Mouse (Mus musculus): ENCODE measurements around the gene Tor1aip2. TPM values are rescaled to one million over a fixed set of nuclear protein-coding genes. Genes with fewer than 3 reads are reported as not detected.

Tor1aip2 gene
- total and polyA plus RNA-seq, 2 experiments from 2014 or later: 46.1 to 67.0 TPM

DNA sequence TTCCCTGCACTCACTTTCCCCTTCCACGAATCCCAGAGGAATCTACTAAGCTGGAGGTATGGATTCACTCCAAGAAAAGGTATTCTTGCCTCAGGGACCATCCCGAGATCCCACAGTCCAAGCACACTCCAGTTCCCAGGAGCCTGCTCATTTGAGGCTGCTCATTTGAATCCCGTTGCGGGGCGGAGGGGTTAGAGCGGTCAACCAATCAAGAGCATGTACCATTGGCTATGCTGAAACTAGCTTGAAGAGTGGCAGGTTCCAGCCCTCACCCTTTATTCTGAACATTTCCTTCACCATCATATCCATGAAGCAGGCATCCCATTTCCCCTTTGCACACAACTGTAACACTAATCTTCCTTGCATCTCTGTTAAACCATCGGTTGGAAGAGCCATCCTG is 76.9 kb downstream of the Tor1aip2 start:
- no peak overlapping the region for H3K27ac ChIP-seq (ENCODE audit: low read depth, low read length)
- H3K9ac ChIP-seq (replicated peaks; ENCODE audit: low read length, poor library complexity, severe bottlenecking): no peak overlapping the region
- no peak for DNase-seq (ENCODE audit: low spot score)
- no peak overlapping the region for H3K4me3 ChIP-seq (ENCODE audit: low read depth, low read length)
- H3K27me3 ChIP-seq (ENCODE audit: insufficient read depth, low read length): no peaks in the 10 kb centered on the region
- WGBS: 54% methylated on average over 7 of the region's 7 CpGs
- H3K4me2 ChIP-seq (ENCODE audit: low read depth, low read length, poor library complexity, severe bottlenecking): peak overlapping the region; percentile 27; the same call in 1 of the 2 replicates
- TF ChIP-seq CTCF (IDR thresholded peaks at IDR 0.05): no peak
- no peak for ATAC-seq (ENCODE audit: low FRiP score)
- no peaks in the 10 kb centered on the region for H3K36me3 ChIP-seq (ENCODE audit: insufficient read depth, low read length)
- no peaks in the 10 kb centered on the region for H3K4me1 ChIP-seq (ENCODE audit: insufficient read depth, low read length)
- H3K9me3 ChIP-seq (ENCODE audit: low read length): no peaks in the 10 kb centered on the region

DNA sequence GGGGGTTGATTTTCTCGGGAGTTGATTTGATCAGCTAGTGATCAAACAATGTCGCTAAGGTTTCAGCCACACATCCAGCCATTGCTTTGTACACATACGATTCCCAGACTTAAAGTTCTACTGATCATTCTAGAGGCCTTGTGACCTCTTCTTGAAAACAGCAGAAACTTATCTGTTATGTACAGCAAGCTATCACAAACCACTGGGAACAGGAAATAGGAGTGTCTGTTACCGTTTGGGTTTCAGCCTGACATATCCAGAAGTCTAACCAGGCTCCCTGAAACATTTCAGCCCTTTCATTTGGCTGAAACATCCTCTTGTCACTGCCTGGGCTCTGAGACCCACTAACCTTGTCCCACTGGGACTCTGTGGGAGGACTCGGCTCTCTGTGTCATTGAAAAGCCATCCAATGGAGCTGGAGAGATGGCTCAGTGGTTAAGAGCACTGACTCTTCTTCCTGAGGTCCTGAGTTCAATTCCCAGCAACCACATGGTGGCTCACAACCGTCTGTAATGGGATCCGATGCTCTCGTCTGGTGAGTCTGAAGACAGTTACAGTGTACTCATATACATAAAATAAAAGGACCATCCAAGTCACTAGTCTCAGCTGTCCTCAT is 78.8 kb downstream of the Tor1aip2 start:
- no peaks in the 10 kb centered on the region for H3K27me3 ChIP-seq (ENCODE audit: insufficient read depth, low read length)
- H3K4me1 ChIP-seq (ENCODE audit: insufficient read depth, low read length): no peaks in the 10 kb centered on the region
- WGBS: 85% methylated on average over 8 of the region's 8 CpGs
- H3K4me2 ChIP-seq (ENCODE audit: low read depth, low read length, poor library complexity, severe bottlenecking): no peak overlapping the region
- no peak overlapping the region for H3K9ac ChIP-seq (replicated peaks; ENCODE audit: low read length, poor library complexity, severe bottlenecking)
- no peaks in the 10 kb centered on the region for H3K9me3 ChIP-seq (ENCODE audit: low read length)
- no peak overlapping the region for H3K27ac ChIP-seq (ENCODE audit: low read depth, low read length)
- DNase-seq (ENCODE audit: low spot score) (no peak), ATAC-seq (ENCODE audit: low FRiP score) (no peak)
- TF ChIP-seq CTCF (IDR thresholded peaks at IDR 0.05): no peak
- H3K36me3 ChIP-seq (ENCODE audit: insufficient read depth, low read length): no peaks in the 10 kb centered on the region
- H3K4me3 ChIP-seq (ENCODE audit: low read depth, low read length): no peak overlapping the region

DNA sequence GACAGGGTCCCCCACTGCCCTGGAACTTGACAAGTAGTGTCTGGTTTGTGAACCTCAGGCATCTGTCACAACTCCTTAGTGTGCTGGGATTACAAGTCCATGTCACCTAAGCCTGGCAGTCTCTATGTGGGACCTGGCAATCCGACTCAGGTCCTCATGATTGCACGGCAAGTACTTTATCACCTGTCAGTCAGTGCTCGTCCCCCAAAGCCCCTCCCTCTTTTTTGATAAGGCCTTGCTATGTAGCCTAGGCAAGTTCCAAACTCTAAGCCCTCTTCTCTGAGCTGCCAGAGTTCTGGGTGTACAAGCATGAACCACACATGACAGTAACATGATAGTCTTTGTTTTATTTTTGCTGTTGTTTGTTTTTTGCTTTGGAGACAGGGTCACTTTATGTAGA is 81.6 kb downstream of the Tor1aip2 start:
- H3K9me3 ChIP-seq (ENCODE audit: low read length): no peaks in the 10 kb centered on the region
- ATAC-seq (ENCODE audit: low FRiP score) (no peak), DNase-seq (ENCODE audit: low spot score) (no peak)
- no peak for TF ChIP-seq CTCF (IDR thresholded peaks at IDR 0.05)
- no peak overlapping the region for H3K27ac ChIP-seq (ENCODE audit: low read depth, low read length)
- H3K9ac ChIP-seq (replicated peaks; ENCODE audit: low read length, poor library complexity, severe bottlenecking): no peak overlapping the region
- H3K4me3 ChIP-seq (ENCODE audit: low read depth, low read length): no peak overlapping the region
- H3K27me3 ChIP-seq (ENCODE audit: insufficient read depth, low read length): no peaks in the 10 kb centered on the region
- H3K4me2 ChIP-seq (ENCODE audit: low read depth, low read length, poor library complexity, severe bottlenecking): no peak overlapping the region
- H3K4me1 ChIP-seq (ENCODE audit: insufficient read depth, low read length): no peaks in the 10 kb centered on the region
- H3K36me3 ChIP-seq (ENCODE audit: insufficient read depth, low read length): no peaks in the 10 kb centered on the region
- 77% methylated on average over 3 of the region's 3 CpGs for WGBS

Other genes with a start within 250 kb of the Tor1aip2 start
- 31.7 and 32.7 TPM in 2 replicates for gene Qsox1, start 222.5 kb upstream of the Tor1aip2 start, total RNA-seq (2014; rRNA removed)
- gene Qsox1, start 222.5 kb upstream of the Tor1aip2 start, polyA plus RNA-seq (2015; fragmentation: Nextera tagmentation; extraction: Ambion mirVana): 21.3 and 23.0 TPM in 2 replicates
- gene Cep350, start 62.1 kb upstream of the Tor1aip2 start, total RNA-seq (2014; rRNA removed): 33.2 and 37.0 TPM in 2 replicates
- 8.8 and 13.0 TPM in 2 replicates for gene Cep350, start 62.1 kb upstream of the Tor1aip2 start, polyA plus RNA-seq (2015; fragmentation: Nextera tagmentation; extraction: Ambion mirVana)
- 18.2 and 29.5 TPM in 2 replicates for gene Tor1aip1, start 1.1 kb downstream of the Tor1aip2 start, total RNA-seq (2014; rRNA removed)
- 21.6 and 21.9 TPM in 2 replicates for gene Tor1aip1, start 1.1 kb downstream of the Tor1aip2 start, polyA plus RNA-seq (2015; fragmentation: Nextera tagmentation; extraction: Ambion mirVana)
- 4.6 and 5.6 TPM in 2 replicates for gene Fam163a, start 169.6 kb downstream of the Tor1aip2 start, total RNA-seq (2014; rRNA removed)
- gene Fam163a, start 169.6 kb downstream of the Tor1aip2 start, polyA plus RNA-seq (2015; fragmentation: Nextera tagmentation; extraction: Ambion mirVana): 4.8 TPM in 2 replicates